Mouse (Mus musculus): ENCODE data around the gene Nprl3. TPM values are rescaled to one million over a fixed set of nuclear protein-coding genes. Genes with fewer than 3 reads are reported as not detected.
A peak's percentile ranks its signal among the peaks of the same experiment; 100 is the strongest.
"Not testable (repeated sequence)": the region's sequence is repeated elsewhere in the genome, so short reads cannot be mapped to it uniquely, and the experiment has no call there.

Nprl3 gene
- 10 to 100 TPM; 20.2 to 26.1 TPM for total RNA-seq (2021)
- long read RNA-seq, experiment 1, partial matches to known transcripts = 0 of 19 reads
- long read RNA-seq, experiment 1, other reads (novel, unspliced or antisense) = 10 of 19 reads
- long read RNA-seq, experiment 2, transcript Nprl3-201 (13 exons, 2,865 nt) = major isoform, 6 of 25 reads
- long read RNA-seq, experiment 2, partial matches to known transcripts = 2 of 25 reads
- long read RNA-seq, experiment 2, other reads (novel, unspliced or antisense) = 15 of 25 reads

DNA sequence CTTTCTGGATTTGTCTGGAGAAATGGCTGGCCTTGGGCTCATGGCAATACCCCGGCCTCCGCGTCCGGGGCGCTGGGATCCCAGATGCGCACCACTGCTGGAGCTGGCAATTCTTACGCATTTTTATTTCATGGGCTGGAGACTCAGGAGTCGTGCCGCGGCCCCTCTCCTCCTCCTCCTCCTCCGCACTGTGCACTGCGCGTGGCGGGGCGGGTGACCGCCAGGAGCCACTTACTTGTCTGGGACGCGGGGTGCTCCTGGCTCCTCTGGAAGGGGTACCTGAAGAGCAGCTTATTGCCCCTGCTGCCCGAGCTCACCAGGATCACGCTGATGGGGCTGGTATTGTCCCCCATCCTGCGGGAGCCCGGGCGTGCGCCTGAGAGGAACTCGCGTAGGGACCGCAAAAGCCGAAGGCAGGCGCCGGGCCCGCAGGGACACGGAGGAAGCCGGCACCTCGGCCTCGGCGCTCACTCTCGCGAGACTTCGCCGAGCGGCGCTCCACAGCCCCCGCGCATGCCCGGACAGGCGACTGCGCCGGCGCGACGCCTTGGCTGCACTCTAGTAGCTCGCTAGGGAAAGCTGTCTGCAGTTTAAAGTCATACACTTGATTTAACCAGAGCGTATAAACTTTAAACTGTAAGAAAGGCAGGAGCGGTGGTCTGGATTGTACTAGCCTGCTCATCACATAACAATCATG is at the start of gene Nprl3:
Gene Nprl3 (minus strand): TSS at position 520 of the 697 bp plus-strand sequence.
- intact Hi-C loops (cut with DNase I) = no loop called here
- peak; percentile 92 to 97 for DNase-seq

DNA sequence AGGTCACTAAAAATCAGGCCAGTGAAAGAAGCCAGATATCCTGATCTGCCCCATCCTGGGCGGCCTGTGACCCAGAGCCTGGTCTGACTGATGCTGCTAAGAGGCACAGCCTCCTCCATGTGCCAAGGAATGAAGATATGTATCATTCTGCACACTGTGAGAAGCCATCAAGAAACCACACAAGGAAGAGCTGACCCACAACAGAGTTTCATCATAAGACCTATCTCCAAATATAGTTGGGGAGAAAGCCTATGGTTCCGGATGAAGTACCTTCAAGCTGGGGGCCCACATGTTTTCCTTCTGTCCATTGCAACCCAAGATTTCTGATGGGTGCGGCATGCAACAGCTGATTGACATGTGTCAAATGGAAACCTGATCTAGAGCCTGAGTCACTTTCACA is 48.5 kb upstream of the Nprl3 start:
- intact Hi-C loops (cut with DNase I) = no loop called here
- DNase-seq = no peak

DNA sequence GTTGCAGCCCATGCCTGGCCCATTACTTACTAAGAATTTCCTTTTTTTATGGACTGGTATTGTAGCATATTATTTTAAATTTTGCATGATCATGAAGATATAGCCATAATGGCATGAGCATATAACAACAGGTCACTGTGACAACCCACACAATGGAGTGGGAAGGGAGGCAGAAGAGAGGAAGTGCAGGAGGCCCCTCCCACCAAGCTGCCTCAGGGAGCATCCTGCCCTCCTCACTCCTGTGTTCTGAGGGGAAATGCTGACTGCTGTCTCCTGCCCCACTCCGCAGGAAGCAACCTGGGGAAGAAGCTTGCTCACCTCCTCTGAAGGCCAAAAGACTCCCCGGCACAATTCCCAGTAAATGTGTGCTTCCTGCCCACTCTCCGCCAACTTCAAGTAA is 42.4 kb upstream of the Nprl3 start:
- intact Hi-C loops (cut with DNase I) = no loop called here
- DNase-seq = no peak

DNA sequence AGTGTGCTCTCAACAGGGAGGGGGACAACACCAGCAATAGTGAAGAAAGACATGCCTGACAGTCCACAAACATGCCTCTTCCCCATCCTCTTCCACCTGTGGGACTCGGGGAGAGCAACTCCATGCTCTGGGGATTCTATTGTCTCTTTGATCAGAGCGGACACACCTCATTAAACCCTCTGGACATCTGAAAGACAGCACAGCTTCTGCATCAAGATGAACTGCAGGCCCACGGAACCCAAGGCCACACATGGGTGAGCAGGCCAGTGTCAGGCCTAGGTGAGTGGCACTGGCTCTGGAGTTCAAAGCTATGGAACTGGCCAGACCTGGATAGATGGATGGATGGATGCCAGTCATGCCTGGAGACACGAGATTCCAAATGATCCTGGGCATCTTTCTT is 41.9 kb upstream of the Nprl3 start:
- DNase-seq = no peak
- intact Hi-C loops (cut with DNase I) = no loop called here

DNA sequence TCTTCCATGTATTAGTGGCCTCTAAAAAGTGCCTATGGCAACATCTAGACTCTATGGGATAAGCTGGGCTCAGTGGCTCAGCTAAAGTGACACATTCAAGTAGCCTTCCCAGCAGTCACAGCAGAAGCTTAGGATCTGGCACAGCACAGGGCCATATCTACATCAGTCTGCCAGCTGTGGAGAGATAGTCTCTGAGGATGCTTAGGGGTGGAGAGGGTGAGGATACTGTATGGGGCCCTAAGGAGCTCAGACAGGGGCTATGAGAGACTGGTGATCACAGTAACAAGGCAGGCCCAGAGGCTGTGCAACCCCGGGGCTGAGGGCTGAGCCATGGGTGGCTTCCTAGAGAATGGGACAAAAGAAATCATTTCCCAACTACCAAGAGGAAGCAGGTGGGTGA is 39.5 kb upstream of the Nprl3 start:
- DNase-seq = no peak
- intact Hi-C loops (cut with DNase I) = no loop called here

DNA sequence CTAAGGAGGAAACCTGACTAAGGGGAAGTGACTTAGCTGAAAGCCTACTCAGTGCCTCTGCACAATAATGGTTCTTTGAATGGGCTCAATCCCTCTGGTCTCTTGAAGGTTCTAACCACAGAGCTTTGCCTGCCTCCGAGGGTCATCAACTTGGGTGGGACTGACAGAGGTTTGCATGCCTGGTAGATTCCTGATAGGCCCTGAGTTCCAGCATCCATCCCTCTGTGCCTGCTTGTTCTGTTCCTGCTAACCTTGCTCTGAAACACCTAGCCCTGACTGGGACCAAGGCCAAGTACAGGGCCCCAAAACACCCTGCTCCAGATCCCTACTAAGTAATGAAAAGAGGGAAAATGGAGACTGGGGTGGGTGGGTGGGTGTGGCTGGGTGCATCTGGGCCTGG is 35.9 kb upstream of the Nprl3 start:
- intact Hi-C loops (cut with DNase I) = loop anchor here (5.0 kb wide), 1 partner anchor 121 kb away; no protein-coding TSS in a partner anchor
- no peak for DNase-seq

DNA sequence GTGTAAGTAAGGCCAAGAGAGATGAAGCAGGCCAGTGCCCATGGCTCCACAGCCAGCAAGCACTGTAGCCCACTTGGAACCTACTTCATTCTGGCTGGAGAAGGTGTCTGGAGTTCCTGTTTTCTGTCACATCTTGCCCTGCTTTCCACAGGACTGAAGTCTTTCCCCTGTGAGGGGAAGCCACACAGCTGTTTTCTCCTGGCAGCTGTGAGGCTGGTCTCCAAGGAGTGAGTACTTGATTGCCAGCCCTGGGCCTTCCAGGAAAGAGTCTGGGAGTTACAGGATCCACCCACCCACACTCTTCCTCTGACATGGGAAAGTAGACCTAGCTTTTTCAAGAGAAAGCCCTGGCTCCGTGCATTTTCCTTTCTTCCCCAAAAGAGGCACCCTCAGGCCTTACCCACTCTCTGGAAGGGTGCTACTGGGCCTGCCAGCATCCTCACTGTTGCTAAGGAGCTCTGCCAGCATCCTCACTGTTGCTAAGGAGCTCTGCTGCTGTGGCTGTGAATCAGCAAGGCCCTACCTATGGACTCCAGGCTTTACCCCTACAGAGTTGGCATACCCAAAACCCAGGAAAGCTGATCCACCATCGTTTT is 35.4 kb upstream of the Nprl3 start:
- intact Hi-C loops (cut with DNase I) = loop anchor here (5.0 kb wide), 1 partner anchor 121 kb away; no protein-coding TSS in a partner anchor
- DNase-seq = no peak

DNA sequence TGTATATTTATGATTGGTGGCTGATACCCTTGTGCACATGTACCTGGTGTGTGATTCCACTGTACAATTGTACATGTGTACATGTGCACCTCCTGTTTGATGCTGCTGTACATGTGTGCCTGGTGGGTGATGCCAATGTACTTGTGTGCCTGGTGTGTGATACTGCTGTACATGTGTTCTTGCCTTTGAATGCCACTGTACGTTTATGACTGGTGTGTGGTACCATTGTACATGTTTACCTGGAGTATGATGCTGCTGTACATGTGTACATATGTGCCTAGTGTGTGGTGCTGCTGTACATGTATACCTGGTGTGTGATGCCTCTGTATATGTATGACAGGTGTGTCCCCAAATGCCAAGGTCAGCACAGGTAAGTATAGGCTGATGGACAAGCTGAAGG is 34.0 kb upstream of the Nprl3 start:
- intact Hi-C loops (cut with DNase I) = loop anchor here (5.0 kb wide), 1 partner anchor 119 kb away; no protein-coding TSS in a partner anchor

DNA sequence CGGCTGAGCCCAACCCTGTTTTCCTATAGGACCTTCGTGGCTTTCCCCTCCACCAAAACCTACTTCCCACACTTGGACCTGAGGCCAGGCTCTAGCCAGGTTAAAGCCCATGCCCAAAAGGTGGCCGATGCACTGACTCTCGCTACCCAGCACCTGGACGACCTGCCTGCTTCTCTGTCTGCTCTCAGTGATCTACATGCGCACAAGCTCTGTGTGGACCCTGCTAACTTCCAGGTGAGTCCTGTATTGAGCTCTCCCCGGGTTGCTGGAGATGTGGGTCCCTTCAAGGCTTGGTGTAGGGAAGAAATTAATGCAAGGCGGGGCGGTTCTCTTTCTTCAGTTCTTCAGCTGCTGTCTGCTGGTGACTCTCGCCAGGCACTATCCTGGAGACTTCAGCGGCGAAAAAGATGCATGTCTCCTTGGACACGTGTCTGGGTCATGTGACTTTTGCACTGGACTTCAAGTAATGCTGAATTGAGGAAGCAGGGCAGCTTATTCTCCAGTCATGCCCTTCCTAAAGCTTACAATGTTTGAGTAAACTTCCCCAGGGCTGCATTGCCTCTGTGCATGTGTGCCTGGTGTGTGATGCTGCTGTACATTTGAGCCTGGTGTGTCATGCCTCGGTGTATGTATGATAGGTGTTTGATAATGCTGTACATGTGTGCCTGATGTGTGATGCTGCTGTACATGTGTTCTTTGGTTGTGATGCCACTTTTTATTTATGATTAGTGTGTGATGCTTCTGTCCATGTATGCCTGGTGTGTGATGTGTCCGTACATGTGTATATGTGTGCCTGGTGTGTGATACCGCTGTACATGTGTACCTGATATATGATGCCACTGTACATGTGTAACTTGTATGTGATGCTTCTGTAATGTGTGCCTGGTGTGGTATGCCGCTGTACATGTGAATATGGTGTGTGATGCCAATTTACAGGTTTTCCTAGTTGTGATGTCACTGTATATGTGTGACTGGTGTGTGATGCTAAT is 33.1 kb upstream of the Nprl3 start:
- no peak for DNase-seq
- intact Hi-C loops (cut with DNase I) = loop anchor here (5.0 kb wide), 1 partner anchor 118 kb away; no protein-coding TSS in a partner anchor

More for the DNA sequence above, 34.0 kb upstream of the Nprl3 start:
- DNase-seq = no peak

DNA sequence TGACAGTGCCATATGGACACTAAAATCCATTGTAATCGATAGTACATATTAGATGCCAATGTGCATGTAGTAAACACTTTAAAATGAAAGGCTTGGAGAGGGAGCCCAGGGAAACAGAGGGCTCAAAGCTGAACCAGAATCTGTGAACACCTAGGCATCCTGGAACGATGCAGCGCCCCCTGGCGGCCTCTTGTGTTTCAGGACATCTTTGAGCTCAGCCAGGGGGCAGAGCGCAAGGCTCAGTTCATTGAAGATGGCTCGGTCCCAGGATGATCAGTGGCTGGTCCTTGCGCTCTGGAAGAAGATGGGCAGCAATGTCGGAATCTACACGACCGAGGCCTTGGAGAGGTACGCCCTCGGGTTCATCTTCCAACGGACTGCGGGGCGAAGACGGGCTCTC is 32.4 kb upstream of the Nprl3 start, which contains the start of gene Hbq1a:
Gene Hbq1a (plus strand): TSS at position 205 of the 400 bp plus-strand sequence.
- intact Hi-C loops (cut with DNase I) = loop anchor here (5.0 kb wide), 1 partner anchor 118 kb away; no protein-coding TSS in a partner anchor
- DNase-seq = peak; percentile 42 to 57

DNA sequence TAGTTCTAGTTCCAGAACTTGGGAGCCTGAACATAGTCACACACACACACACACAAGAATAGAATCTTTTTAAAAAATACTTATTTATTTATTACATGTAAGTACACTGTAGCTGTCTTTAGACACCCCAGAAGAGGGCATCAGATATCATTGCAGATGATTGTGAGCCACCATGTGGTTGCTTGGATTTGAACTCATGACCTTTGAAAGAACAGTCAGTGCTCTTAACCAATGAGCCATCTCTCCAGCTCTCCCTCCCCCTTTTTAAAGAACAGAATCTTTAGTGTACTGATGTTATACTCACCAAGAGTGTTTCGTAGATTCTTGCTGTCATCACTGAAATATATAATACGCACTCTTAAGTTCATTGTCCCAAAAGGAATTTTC is 31.0 kb upstream of the Nprl3 start:
- intact Hi-C loops (cut with DNase I) = no loop called here
- DNase-seq = no peak

DNA sequence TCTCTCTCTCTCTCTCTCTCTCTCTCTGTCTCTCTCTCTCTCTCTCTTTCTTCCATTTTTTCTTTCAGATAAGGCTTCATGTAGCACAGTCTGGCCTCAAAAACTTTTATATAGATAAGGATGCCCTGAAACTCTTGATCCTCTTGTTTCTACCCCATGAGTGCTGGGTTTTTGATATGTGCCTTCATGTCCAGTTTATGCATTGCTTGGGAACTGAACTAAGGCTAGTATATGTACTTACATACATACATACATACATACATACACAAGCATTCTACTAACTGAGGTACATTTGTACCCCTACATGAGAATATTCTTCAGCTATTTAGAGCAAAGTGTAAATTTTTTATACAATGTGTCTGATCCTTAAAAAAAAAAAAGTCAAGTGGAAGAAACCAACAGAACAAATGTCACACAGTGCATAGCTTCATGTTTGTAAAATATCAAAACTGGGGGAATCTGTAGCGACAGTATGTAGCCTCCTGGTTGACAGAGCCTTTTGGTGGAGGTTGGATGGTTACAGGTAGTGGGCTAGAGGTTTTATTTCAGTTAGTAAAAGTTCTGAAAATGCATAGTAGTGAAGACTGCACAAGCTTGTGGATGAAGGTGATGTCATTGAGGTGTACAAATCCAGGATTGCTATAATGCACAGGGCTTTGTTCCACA is 30.5 kb upstream of the Nprl3 start:
- intact Hi-C loops (cut with DNase I) = no loop called here

DNA sequence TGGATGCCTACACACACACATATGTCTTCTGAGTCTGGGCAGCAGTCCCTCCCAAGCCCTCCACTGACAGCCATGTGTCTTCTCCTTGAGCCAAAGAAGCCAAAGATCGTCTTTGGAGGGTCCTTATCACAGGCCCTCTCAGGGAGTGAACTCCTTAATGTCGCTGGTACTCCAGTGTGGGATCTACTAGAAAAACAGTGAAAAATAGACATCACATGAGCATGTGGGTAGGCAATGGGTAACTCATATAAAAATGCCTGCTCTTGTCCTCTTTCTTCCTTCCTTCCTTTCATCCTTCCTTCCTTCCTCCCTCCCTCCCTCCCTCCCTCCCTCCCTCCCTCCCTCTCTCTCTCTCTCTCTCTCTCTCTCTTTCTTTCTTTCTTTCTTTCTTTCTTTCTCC is 29.9 kb upstream of the Nprl3 start:
- intact Hi-C loops (cut with DNase I); DNase-seq: not testable (repeated sequence)

More for the DNA sequence above, 30.5 kb upstream of the Nprl3 start:
- DNase-seq = no peak

DNA sequence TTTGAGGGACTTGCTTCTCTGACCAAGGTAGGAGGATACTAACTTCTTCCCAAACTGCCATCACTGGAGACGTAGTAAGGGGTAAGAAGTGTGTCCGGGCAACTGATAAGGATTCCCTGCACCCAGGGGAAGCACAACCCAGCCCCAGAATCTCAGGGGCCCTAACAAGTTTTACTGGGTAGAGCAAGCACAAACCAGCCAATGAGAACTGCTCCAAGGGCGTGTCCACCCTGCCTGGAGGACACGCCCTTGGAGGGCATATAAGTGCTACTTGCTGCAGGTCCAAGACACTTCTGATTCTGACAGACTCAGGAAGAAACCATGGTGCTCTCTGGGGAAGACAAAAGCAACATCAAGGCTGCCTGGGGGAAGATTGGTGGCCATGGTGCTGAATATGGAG is 28.7 kb upstream of the Nprl3 start, which contains the start of gene Hba-a2:
Gene Hba-a2 (plus strand): TSS at position 287 of the 400 bp plus-strand sequence.
- DNase-seq; intact Hi-C loops (cut with DNase I): not testable (repeated sequence)

DNA sequence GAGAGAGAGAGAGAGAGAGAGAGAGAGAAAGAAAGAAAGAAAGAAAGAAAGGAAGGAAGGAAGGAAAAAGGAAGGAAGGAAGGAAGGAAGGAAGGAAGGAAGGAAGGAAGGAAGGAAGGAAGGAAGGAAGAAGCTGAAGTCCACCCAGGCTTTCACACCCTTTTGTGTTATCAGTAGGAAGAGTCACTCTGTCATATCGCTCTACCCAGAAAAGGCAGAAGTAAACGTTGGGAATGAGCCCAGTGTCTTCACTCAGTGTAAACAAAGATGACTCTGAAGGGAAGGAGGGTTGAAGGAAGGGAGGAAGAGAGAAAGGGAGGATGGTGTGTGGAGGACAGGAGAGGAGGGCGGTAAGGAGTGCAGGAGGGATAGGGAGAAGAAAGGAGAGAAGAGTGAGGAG is 26.0 kb upstream of the Nprl3 start:
- intact Hi-C loops (cut with DNase I); DNase-seq: not testable (repeated sequence)

DNA sequence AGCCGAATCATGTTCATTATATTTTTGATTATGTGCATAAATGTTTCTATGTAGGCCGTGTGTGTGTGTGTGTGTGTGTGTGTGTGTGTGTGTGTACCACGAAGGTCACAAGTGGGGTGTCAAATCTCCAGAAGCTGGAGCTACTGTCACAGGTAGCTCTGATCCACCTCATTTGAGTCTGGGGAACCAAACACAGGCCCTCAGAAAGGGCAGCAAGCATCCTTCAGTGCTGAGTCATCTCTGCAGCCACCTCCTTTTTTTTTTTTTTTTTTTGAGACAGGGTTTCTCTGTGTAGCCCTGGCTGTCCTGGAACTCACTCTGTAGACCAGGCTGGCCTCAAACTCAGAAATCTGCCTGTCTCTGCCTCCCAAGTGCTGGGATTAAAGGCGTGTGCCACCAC is 25.3 kb upstream of the Nprl3 start:
- DNase-seq; intact Hi-C loops (cut with DNase I): not testable (repeated sequence)

DNA sequence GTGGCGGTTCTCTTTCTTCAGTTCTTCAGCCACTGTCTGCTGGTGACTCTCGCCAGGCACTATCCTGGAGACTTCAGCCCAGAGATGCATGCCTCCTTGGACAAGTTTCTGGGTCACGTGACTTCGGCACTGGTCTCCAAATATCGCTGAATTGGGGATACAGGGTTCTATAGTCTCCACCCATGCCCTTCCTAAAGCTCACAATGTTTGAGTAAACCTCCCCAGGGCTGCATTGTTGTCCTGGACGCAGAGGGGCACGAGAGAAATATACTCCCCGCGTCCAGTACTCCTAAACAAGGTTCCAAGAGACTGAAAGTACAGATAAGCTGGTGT is 20.0 kb upstream of the Nprl3 start:
- intact Hi-C loops (cut with DNase I) = loop anchor here (5.0 kb wide), 1 partner anchor 105 kb away; no protein-coding TSS in a partner anchor
- DNase-seq = no peak

DNA sequence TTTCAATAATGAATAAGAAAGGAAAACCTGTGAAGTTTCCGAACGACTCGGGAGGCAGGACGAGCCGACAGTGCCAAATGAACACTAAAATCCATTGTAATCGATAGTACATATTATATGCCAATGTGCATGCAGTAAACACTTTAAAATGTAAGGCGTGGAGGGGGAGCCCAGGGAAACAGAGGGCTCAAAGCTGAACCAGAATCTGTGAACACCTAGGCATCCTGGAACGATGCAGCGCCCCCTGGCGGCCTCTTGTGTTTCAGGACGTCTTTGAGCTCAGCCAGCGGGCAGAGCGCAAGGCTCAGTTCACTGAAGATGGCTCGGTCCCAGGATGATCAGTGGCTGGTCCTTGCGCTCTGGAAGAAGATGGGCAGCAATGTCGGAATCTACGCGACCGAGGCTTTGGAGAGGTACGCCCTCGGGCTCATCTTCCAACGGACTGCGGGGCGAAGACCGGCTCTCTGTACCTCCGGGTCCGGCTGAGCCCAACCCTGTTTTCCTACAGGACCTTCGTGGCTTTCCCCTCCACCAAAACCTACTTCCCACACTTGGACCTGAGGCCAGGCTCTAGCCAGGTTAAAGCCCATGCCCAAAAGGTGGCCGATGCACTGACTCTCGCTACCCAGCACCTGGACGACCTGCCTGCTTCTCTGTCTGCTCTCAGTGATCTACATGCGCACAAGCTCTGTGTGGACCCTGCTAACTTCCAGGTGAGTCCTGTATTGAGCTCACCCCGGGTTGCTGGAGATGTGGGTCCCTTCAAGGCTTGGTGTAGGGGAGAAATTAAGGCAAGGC is 19.4 kb upstream of the Nprl3 start, which contains the start of gene Hbq1b:
Gene Hbq1b (plus strand): TSS at position 271 of the 798 bp plus-strand sequence.
- intact Hi-C loops (cut with DNase I) = loop anchor here (5.0 kb wide), 1 partner anchor 105 kb away; no protein-coding TSS in a partner anchor
- DNase-seq = peak; percentile 72 to 76

Data from gastrocnemius, postnatal 36 days (tissue).